Mouse (Mus musculus) ES-E14 (cell line): ENCODE data around the gene Fen1. TPM values are rescaled to one million over a fixed set of nuclear protein-coding genes. Genes with fewer than 3 reads are reported as not detected.

Experiments used
- DNase-seq: peaks from one replicate; pipeline ENCODE4 v3.0.0-alpha.2; 2013; ENCODE audit warnings: low read depth, low spot score
- H3K27ac ChIP-seq: 2 replicates; pipeline ENCODE4 v1.5.1; 2012; ENCODE audit warnings: low read depth, mild to moderate bottlenecking, low read length, moderate library complexity, mixed read lengths; ENCODE audit not compliant: poor library complexity, insufficient read depth, severe bottlenecking
- H3K36me3 ChIP-seq: 2 replicates; pipeline ENCODE4 v1.6.1; 2012; ENCODE audit warnings: mild to moderate bottlenecking, low read length, moderate library complexity, mixed read lengths; ENCODE audit not compliant: control insufficient read depth, poor library complexity, insufficient read depth, severe bottlenecking
- H3K4me1 ChIP-seq, 2 experiments: fragments of 150-350 bp in 1 of 2; sonication (generic) in 1 of 2; 2 replicates each; pipeline ENCODE4 v1.6.1; 2012; ENCODE audit warnings: low read length in 2 of 2, mild to moderate bottlenecking in 1 of 2, mixed read lengths in 1 of 2; ENCODE audit not compliant: control insufficient read depth in 2 of 2, insufficient read depth in 2 of 2, poor library complexity in 1 of 2
- H3K4me3 ChIP-seq, 2 experiments: fragments of 150-350 bp in 1 of 2; sonication (generic) in 1 of 2; 2 replicates each; pipeline ENCODE4 v1.5.1; 2012; ENCODE audit warnings: low read length in 2 of 2, low read depth in 1 of 2, mild to moderate bottlenecking in 1 of 2, mixed read lengths in 1 of 2; ENCODE audit not compliant: insufficient read depth in 1 of 2, poor library complexity in 1 of 2, severe bottlenecking in 1 of 2
- H3K9ac ChIP-seq: 2 replicates; pipeline ENCODE4 v1.6.1; 2012; ENCODE audit warnings: low read depth, mild to moderate bottlenecking, low read length, mixed read lengths; ENCODE audit not compliant: poor library complexity, insufficient read depth, severe bottlenecking
- H3K9me3 ChIP-seq: fragments of 150-350 bp; sonication (generic); 2 replicates; pipeline ENCODE4 v1.6.1; 2012; ENCODE audit warnings: low read depth, mild to moderate bottlenecking, low read length; ENCODE audit not compliant: control insufficient read depth, insufficient read depth
- CHD2 ChIP-seq: IDR thresholded peaks from 2 replicates; pipeline ENCODE4 v1.6.1; 2014; ENCODE audit warnings: mild to moderate bottlenecking, low read depth, low read length, inconsistent platforms
- HCFC1 ChIP-seq: IDR thresholded peaks from 2 replicates; pipeline ENCODE4 v1.6.1; 2012; ENCODE audit warnings: low read length, inconsistent platforms, borderline replicate concordance; ENCODE audit not compliant: insufficient read depth
- MAFK ChIP-seq: IDR thresholded peaks from 2 replicates; pipeline ENCODE4 v1.6.1; 2014; ENCODE audit warnings: mild to moderate bottlenecking, low read depth, low read length, inconsistent platforms; ENCODE audit not compliant: insufficient read depth
- ZC3H11A ChIP-seq: IDR thresholded peaks from 2 replicates; pipeline ENCODE4 v1.6.1; 2012; ENCODE audit warnings: low read depth, mild to moderate bottlenecking, inconsistent platforms, low read length, borderline replicate concordance
- ZNF384 ChIP-seq: IDR thresholded peaks from 2 replicates; pipeline ENCODE4 v1.6.1; 2012; ENCODE audit warnings: low read depth, low read length, inconsistent platforms
- in situ Hi-C, 2 experiments: fragments of 600-800 bp; cut with MboI; formaldehyde crosslinking; loops; one replicate each; pipeline ENCODE4 v1.15.1; 2025; ENCODE audit warnings: low sequenced_read_pairs in 2 of 2, inconsistent platforms in 1 of 2; ENCODE audit not compliant: unreplicated experiment in 2 of 2
- total RNA-seq: library from RNA; depleted of rRNA; stranded (reverse); fragments of 300-350 nt; gene quantifications from 2 replicates; pipeline ENCODE4 v1.2.3, GENCODE M21; 2012

Gene Fen1
- total RNA-seq, 1 experiment, result 113 TPM

GRCm38 (mm10) chr19:10183299-10183983 is 20.5 kb downstream of the Fen1 start:
- H3K27ac ChIP-seq, result peak overlapping the region; percentile 7; the same call in 1 of the 2 replicates
- H3K4me1 ChIP-seq, result peaks cover 0 to 12% of the 10 kb centered on the region in 2 experiments; a peak in 2 of 4 replicates
- in situ Hi-C loops, result no loop called here
- H3K9ac ChIP-seq, result peak overlapping the region; percentile 87
- TF ChIP-seq CHD2 (no peak), MAFK (no peak), ZNF384 (no peak), ZC3H11A (no peak)
- peak overlapping the region; percentile 83 to 90 for H3K4me3 ChIP-seq
- no peak for DNase-seq
- H3K9me3 ChIP-seq, result no peaks in the 10 kb centered on the region
- H3K36me3 ChIP-seq, result peaks cover 23% of the 10 kb centered on the region

- DNase-seq, result peak; percentile 85
- H3K4me3 ChIP-seq, result peak within 1 kb of the TSS; percentile 83 to 90
- no peaks in the 10 kb centered on the region for H3K9me3 ChIP-seq
- in situ Hi-C loops, result no loop called here
- peak within 1 kb of the TSS; percentile 28; the same call in 1 of the 2 replicates for H3K27ac ChIP-seq
- peaks cover 0 to 12% of the 10 kb centered on the region in 2 experiments; a peak in 2 of 4 replicates for H3K4me1 ChIP-seq
- H3K9ac ChIP-seq, result peak within 1 kb of the TSS; percentile 87
- H3K36me3 ChIP-seq, result peaks cover 17% of the 10 kb centered on the region
- TF ChIP-seq ZC3H11A (no peak), HCFC1 (no peak), MAFK (no peak), ZNF384 (no peak), CHD2 (no peak)
Measured at GRCm38 (mm10) chr19:10182670-10183298, 21.2 kb downstream of the Fen1 start, which contains the start of gene Fads1. Fads1 (plus strand) TSS chr19:10182888.

GRCm38 (mm10) chr19:10182142-10182541 is 21.8 kb downstream of the Fen1 start:
- peaks cover 0 to 12% of the 10 kb centered on the region in 2 experiments; a peak in 3 of 4 replicates for H3K4me1 ChIP-seq
- H3K4me3 ChIP-seq, result peak overlapping the region; percentile 23 to 63; a peak in 3 of 4 replicates
- TF ChIP-seq HCFC1, result no peak
- TF ChIP-seq ZNF384, result no peak
- no peak for TF ChIP-seq MAFK
- no peak for TF ChIP-seq CHD2
- TF ChIP-seq ZC3H11A, result no peak
- in situ Hi-C loops, result no loop called here
- no peak for DNase-seq
- peak overlapping the region; percentile 28; the same call in 1 of the 2 replicates for H3K27ac ChIP-seq
- peaks cover 17% of the 10 kb centered on the region for H3K36me3 ChIP-seq
- peak overlapping the region; percentile 33; the same call in 1 of the 2 replicates for H3K9ac ChIP-seq
- H3K9me3 ChIP-seq, result no peaks in the 10 kb centered on the region

- no peaks in the 10 kb centered on the region for H3K9me3 ChIP-seq
- H3K36me3 ChIP-seq, result peaks cover 13% of the 10 kb centered on the region
- peaks cover 4 to 12% of the 10 kb centered on the region in 2 experiments; a peak in 3 of 4 replicates for H3K4me1 ChIP-seq
- in situ Hi-C loops, result no loop called here
- H3K4me3 ChIP-seq, result no peak overlapping the region
- H3K27ac ChIP-seq, result no peak overlapping the region
- H3K9ac ChIP-seq, result no peak overlapping the region
- DNase-seq, result no peak
- TF ChIP-seq ZC3H11A (no peak), ZNF384 (no peak), CHD2 (no peak), HCFC1 (no peak), MAFK (no peak)
Measured at GRCm38 (mm10) chr19:10181225-10181624, 22.7 kb downstream of the Fen1 start.
